15 mouse cellular contexts compared by ENCODE assay signal in genomic region chr7:96418146-96418545, GRCm38 (mm10).
"Had no signal": no experiment of that assay in that cellular context is flagged by ENCODE, and none has a peak within 500 bp of the region (broad histone marks: within the 10 kb centered on the region; RNA-seq: fewer than 3 reads in every experiment).

No protein-coding gene starts in this region.

- ATAC-seq: liver, embryonic 12.5 days had no signal

- H3K9me3 ChIP-seq: limb, embryonic 10.5 days; limb, embryonic 13.5 days; liver, embryonic 12.5 days; liver, embryonic 15.5 days; stomach, embryonic 15.5 days had no signal

- H3K27ac ChIP-seq: limb, embryonic 13.5 days; liver, embryonic 12.5 days; liver, embryonic 15.5 days; stomach, embryonic 15.5 days had no signal

- H3K4me1 ChIP-seq: liver, embryonic 12.5 days; liver, embryonic 15.5 days had no signal

- H3K9ac ChIP-seq: limb, embryonic 13.5 days; liver, embryonic 12.5 days; liver, embryonic 15.5 days; stomach, embryonic 15.5 days had no signal

- DNase-seq: kidney, adult 18-20 months; liver; lung, adult 2 months; lung, postnatal 14 days; lung, postnatal 4 days; midbrain, embryonic 14.5 days; right cerebral cortex, postnatal 25 days; spleen, adult 18-20 months; thymus, postnatal 25 days had no signal

- H3K36me3 ChIP-seq: limb, embryonic 10.5 days; limb, embryonic 13.5 days; liver, embryonic 12.5 days; liver, embryonic 15.5 days; stomach, embryonic 15.5 days had no signal

- H3K4me2 ChIP-seq: liver, embryonic 12.5 days; liver, embryonic 15.5 days; midbrain, embryonic 11.5 days; stomach, embryonic 15.5 days had no signal

- H3K4me3 ChIP-seq: limb, embryonic 10.5 days; limb, embryonic 13.5 days; liver, embryonic 12.5 days; liver, embryonic 15.5 days; stomach, embryonic 15.5 days had no signal

- H3K27me3 ChIP-seq: liver, embryonic 12.5 days; liver, embryonic 15.5 days; stomach, embryonic 15.5 days had no signal
